Mouse (Mus musculus) stomach, postnatal 0 days (tissue): ENCODE data around the gene Eml2.

Source experiments
- CTCF ChIP-seq: IDR thresholded peaks from 2 replicates; pipeline ENCODE4 v1.5.1; 2016; ENCODE audit warnings: antibody characterized with exemption, low read depth, mild to moderate bottlenecking, moderate library complexity
- EP300 ChIP-seq: optimal IDR thresholded peaks from 2 replicates; pipeline ENCODE3; 2016; ENCODE audit warnings: antibody characterized with exemption

- TF ChIP-seq CTCF (no peak), EP300 (no peak)
These were observed 6.7 kb upstream of the Eml2 start for GRCm38 (mm10) chr7:19169506-19169905.
